Comparison of ENCODE assay signal across 7 mouse cellular contexts in the genomic region with DNA sequence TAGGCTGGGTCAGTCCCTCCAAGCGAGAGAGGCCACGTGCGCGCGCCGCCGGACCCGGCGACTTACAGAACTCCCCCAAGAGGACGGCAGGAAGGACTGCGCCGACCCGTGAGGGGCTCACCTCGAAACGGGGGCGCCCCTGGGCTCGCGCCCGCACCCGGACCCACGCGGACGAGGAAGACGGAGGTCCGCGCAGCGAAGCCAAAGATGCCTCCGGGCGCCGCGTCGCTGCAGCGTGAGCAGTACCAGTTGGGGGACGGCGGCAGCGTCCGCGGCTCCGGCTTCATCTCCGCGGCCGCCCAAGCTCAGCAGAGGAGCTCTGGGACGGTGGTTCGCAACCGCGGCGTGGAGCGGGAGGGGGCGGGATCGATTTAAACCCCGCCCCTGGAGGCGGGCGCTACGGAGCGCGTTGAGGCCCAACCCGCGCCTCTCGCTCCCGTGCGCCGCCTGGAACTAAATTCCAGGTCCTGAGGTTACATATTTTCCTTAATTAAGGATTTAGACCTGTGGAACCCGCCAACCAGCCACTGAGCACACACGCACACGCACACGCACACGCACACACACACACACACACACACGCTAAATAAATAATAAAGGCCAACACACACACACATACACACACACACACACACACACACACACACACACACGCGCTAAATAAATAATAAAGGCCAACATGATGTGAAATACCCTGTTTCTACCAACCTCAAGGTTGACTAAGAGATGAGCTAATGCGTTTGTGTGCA. TPM values are rescaled to one million over a fixed set of nuclear protein-coding genes. Genes with fewer than 3 reads are reported as not detected.
A peak's percentile ranks its signal among the peaks of the same experiment; 100 is the strongest.
DNase-seq lines count a peak whose midpoint lies in the region; ATAC-seq lines count a peak whose summit lies in the region.

A gene (minus strand): TSS at position 373 of the 749 bp plus-strand sequence.

- H3K4me1 ChIP-seq in embryonic facial prominence, embryonic 10.5 days = peaks cover 23% of the 10 kb centered on the region
- peaks cover 24% of the 10 kb centered on the region for H3K4me1 ChIP-seq in limb, embryonic 10.5 days
- H3K4me1 ChIP-seq in midbrain, embryonic 12.5 days = peaks cover 22% of the 10 kb centered on the region

- H3K9me3 ChIP-seq in embryonic facial prominence, embryonic 10.5 days = no peaks in the 10 kb centered on the region
- H3K9me3 ChIP-seq in limb, embryonic 10.5 days (replicated peaks) = no peaks in the 10 kb centered on the region
- H3K9me3 ChIP-seq in midbrain, embryonic 12.5 days = 0 out of 2 replicates have a peak, but pooled peaks cover 2% of the 10 kb centered on the region

- H3K36me3 ChIP-seq in embryonic facial prominence, embryonic 10.5 days (replicated peaks) = peaks cover 40% of the 10 kb centered on the region
- peaks cover 42% of the 10 kb centered on the region for H3K36me3 ChIP-seq in limb, embryonic 10.5 days
- H3K36me3 ChIP-seq in midbrain, embryonic 12.5 days = peaks cover 31% of the 10 kb centered on the region

- ATAC-seq in granulocyte monocyte progenitor cell, adult 5-6 weeks (replicated peaks; ENCODE audit: poor library complexity, severe bottlenecking) = peak; percentile 76
- ATAC-seq in midbrain, embryonic 12.5 days (ENCODE audit: low FRiP score, low read depth) = peak; percentile 77

- peak; percentile 92 for DNase-seq in adrenal gland, postnatal 14 days
- peak; percentile 91 for DNase-seq in embryonic facial prominence, embryonic 10.5 days (ENCODE audit: low spot score)
- peak; percentile 79 for DNase-seq in kidney, adult 11 months
- DNase-seq in limb, embryonic 10.5 days (ENCODE audit: low spot score) = peak; percentile 89
- peak; percentile 69 for DNase-seq in skeletal muscle tissue, adult 2 months (ENCODE audit: low read depth, low spot score)

- WGBS in embryonic facial prominence, embryonic 10.5 days = 1% methylated on average over 71 of the region's 71 CpGs
- WGBS in limb, embryonic 10.5 days = 2% methylated on average over 71 of the region's 71 CpGs
- WGBS in midbrain, embryonic 12.5 days = 1% methylated on average over 71 of the region's 71 CpGs

- H3K27ac ChIP-seq in embryonic facial prominence, embryonic 10.5 days (replicated peaks) = peak within 1 kb of the TSS; percentile 87
- peak within 1 kb of the TSS; percentile 89 for H3K27ac ChIP-seq in limb, embryonic 10.5 days
- peak within 1 kb of the TSS; percentile 55 for H3K27ac ChIP-seq in midbrain, embryonic 12.5 days (replicated peaks)

- H3K4me3 ChIP-seq in embryonic facial prominence, embryonic 10.5 days = peak within 1 kb of the TSS; percentile 88
- H3K4me3 ChIP-seq in limb, embryonic 10.5 days = peak within 1 kb of the TSS; percentile 94
- peak within 1 kb of the TSS; percentile 93 for H3K4me3 ChIP-seq in midbrain, embryonic 12.5 days

- peak within 1 kb of the TSS; percentile 77 for H3K4me2 ChIP-seq in midbrain, embryonic 12.5 days (replicated peaks)

- H3K27me3 ChIP-seq in embryonic facial prominence, embryonic 10.5 days (replicated peaks; ENCODE audit: low read depth, poor library complexity, severe bottlenecking) = no peaks in the 10 kb centered on the region
- H3K27me3 ChIP-seq in limb, embryonic 10.5 days (ENCODE audit: low read depth, poor library complexity, severe bottlenecking) = no peaks in the 10 kb centered on the region
- H3K27me3 ChIP-seq in midbrain, embryonic 12.5 days = no peaks in the 10 kb centered on the region

- H3K9ac ChIP-seq in midbrain, embryonic 12.5 days (replicated peaks) = peak within 1 kb of the TSS; percentile 78

RNA-seq across cellular contexts. Expression of the gene that starts here (rescaled TPM):
- 20.2 and 23.4 TPM in 2 replicates for total RNA-seq in adrenal gland, postnatal 14 days (2021)
- polyA plus RNA-seq in embryonic facial prominence, embryonic 10.5 days (2016; fragmentation: Nextera tagmentation; extraction: Ambion mirVana) = 39.6 and 40.5 TPM in 2 replicates
- total RNA-seq in granulocyte monocyte progenitor cell, adult 5-6 weeks (2014; fragmentation: Nextera tagmentation) = 23.7 and 26.5 TPM in 2 replicates
- 29.6 and 31.4 TPM in 2 replicates for total RNA-seq in granulocyte monocyte progenitor cell, adult 5-6 weeks (2017)
- 35.8 and 40.1 TPM in 2 replicates for polyA plus RNA-seq in limb, embryonic 10.5 days (2016; fragmentation: Nextera tagmentation; extraction: Ambion mirVana)
- 22.9 and 23.9 TPM in 2 replicates for polyA plus RNA-seq in midbrain, embryonic 12.5 days (2016; fragmentation: Nextera tagmentation; extraction: Ambion mirVana)

Comparison
In these comparisons a context has a peak if more than half of its experiments do, and no peak if none do; other contexts are left out.
1. Peak in every context shown above with its lines: DNase-seq, ATAC-seq, H3K4me3 ChIP-seq and H3K27ac ChIP-seq.